Mouse (Mus musculus): ENCODE measurements around the gene Dhcr7.

DNA sequence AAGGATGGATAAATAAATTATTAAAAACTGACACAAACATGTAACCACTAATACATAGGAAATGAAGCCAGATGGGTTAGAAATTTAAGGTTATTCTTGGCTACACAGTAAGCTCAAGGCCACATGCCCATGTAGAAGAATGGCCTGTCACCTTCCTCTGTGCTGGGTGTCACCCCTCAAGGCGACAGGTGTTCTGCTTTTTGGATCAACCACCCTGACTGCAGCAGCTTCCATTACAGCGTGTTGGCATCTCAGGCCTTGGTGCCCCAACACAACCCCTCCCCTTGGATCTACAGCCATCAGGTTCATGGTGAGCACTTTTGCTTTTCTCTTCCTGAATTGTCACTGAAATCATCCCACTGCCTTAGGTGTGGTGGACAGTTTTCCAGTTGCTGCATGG is 9.7 kb downstream of the Dhcr7 start:
- TF ChIP-seq E2F4 (IDR thresholded peaks at IDR 0.05; ENCODE audit: insufficient read depth) (no peak), USF1 (IDR thresholded peaks at IDR 0.05; ENCODE audit: low read depth) (no peak), TCF3 (IDR thresholded peaks at IDR 0.05; ENCODE audit: insufficient read length, low read depth) (no peak), POLR2A (IDR thresholded peaks at IDR 0.05; ENCODE audit: insufficient read length, low read depth) (no peak), TCF12 (IDR thresholded peaks at IDR 0.05; ENCODE audit: insufficient read depth, poor library complexity, severe bottlenecking) (no peak), CEBPB (IDR thresholded peaks at IDR 0.05; ENCODE audit: insufficient read depth, poor library complexity, severe bottlenecking) (no peak)

Data from myocyte (in vitro differentiated cells).